Comparison of ENCODE assay signal across 21 mouse cellular contexts in the genomic region with DNA sequence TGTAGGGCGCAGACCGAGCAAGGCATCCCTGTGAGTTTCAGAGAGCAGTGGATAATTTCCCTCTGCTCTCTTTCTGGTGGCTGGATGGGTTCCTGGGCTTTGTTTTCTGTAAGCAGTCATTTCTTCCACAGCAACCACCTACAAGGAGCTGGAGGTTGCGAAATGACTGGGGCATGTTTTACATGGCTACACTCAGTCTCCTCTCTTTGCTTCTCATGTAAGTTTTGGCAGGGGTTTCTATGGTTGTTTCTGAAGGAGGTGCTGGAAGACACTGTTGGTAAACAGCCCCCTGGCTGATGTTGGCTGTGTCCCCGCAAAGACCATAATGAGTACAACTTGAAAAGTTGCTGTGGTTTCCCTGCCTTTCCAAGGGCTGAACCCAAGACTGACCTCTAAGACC.
DNase-seq lines count a peak whose midpoint lies in the region; ATAC-seq and TF ChIP-seq lines count a peak whose summit lies in the region.
"Had no signal": no experiment of that assay in that cellular context is flagged by ENCODE, and none has a peak within 500 bp of the region (broad histone marks: within the 10 kb centered on the region; RNA-seq: fewer than 3 reads in every experiment).

No protein-coding gene starts in this region.

- no peak overlapping the region for H3K4me2 ChIP-seq in lung, embryonic 14.5 days
- H3K4me2 ChIP-seq: embryonic facial prominence, embryonic 12.5 days; heart, embryonic 11.5 days; heart, embryonic 15.5 days; hindbrain, embryonic 13.5 days had no signal

- DNase-seq in fibroblast of lung, adult 2 months (ENCODE audit: low read depth), result peak; percentile 60
- peak; percentile 31 for DNase-seq in lung, embryonic 14.5 days
- peak; percentile 25 for DNase-seq in lung, postnatal 10 days
- peak; percentile 7 for DNase-seq in skeletal muscle tissue, adult 2 months (ENCODE audit: low read depth, low spot score)
- no peak for DNase-seq in thymus, postnatal 36 days
- DNase-seq in frontal cortex, postnatal 10 days (ENCODE audit: low spot score in 2 of 2), result no peak
- DNase-seq in ovary, postnatal 10 days (ENCODE audit: low spot score), result no peak
- DNase-seq: adrenal gland, postnatal 10 days; cerebellum, adult 11 months; cerebellum, adult 8-10 months; cerebellum, postnatal 14 days; embryo, embryonic 11 days; gastrocnemius, postnatal 10 days; heart, adult 18-20 months; heart, postnatal 14 days had no signal

- ATAC-seq in lung, embryonic 14.5 days (ENCODE audit: insufficient read depth), result no peak
- ATAC-seq: forebrain, embryonic 14.5 days had no signal

- H3K4me3 ChIP-seq in lung, embryonic 14.5 days (ENCODE audit: low read depth, low read length), result no peak overlapping the region
- H3K4me3 ChIP-seq: embryonic facial prominence, embryonic 12.5 days; forebrain, embryonic 10.5 days; heart, embryonic 15.5 days; hindbrain, embryonic 13.5 days had no signal

- H3K9me3 ChIP-seq in lung, embryonic 14.5 days (ENCODE audit: low read depth, low read length), result no peaks in the 10 kb centered on the region
- H3K9me3 ChIP-seq: embryonic facial prominence, embryonic 12.5 days; forebrain, embryonic 10.5 days; heart, embryonic 15.5 days; hindbrain, embryonic 13.5 days had no signal

- no peaks in the 10 kb centered on the region for H3K36me3 ChIP-seq in lung, embryonic 14.5 days (ENCODE audit: insufficient read depth)
- H3K36me3 ChIP-seq: embryonic facial prominence, embryonic 12.5 days; forebrain, embryonic 10.5 days; heart, embryonic 15.5 days; hindbrain, embryonic 13.5 days had no signal

- peaks cover 5% of the 10 kb centered on the region for H3K4me1 ChIP-seq in lung, embryonic 14.5 days (ENCODE audit: insufficient read depth)
- H3K4me1 ChIP-seq: embryonic facial prominence, embryonic 12.5 days; forebrain, embryonic 10.5 days; heart, embryonic 15.5 days; hindbrain, embryonic 13.5 days had no signal

- TF ChIP-seq CTCF in lung, embryonic 14.5 days (IDR thresholded peaks at IDR 0.05; ENCODE audit: low read depth), result no peak

- H3K27me3 ChIP-seq in lung, embryonic 14.5 days (ENCODE audit: insufficient read depth, low read length), result no peaks in the 10 kb centered on the region
- H3K27me3 ChIP-seq: embryonic facial prominence, embryonic 12.5 days; heart, embryonic 15.5 days; hindbrain, embryonic 13.5 days had no signal

- H3K9ac ChIP-seq in lung, embryonic 14.5 days, result no peak overlapping the region
- H3K9ac ChIP-seq: embryonic facial prominence, embryonic 12.5 days; heart, embryonic 15.5 days; hindbrain, embryonic 13.5 days had no signal

- 90% methylated on average over 4 of the region's 4 CpGs for WGBS in lung, embryonic 14.5 days

- H3K27ac ChIP-seq in lung, embryonic 14.5 days (ENCODE audit: low read depth), result no peak overlapping the region
- H3K27ac ChIP-seq: embryonic facial prominence, embryonic 12.5 days; forebrain, embryonic 10.5 days; heart, embryonic 15.5 days; hindbrain, embryonic 13.5 days had no signal

Comparison
In these comparisons a context has a peak if more than half of its experiments do, and no peak if none do; other contexts are left out.
1. DNase-seq: peak in fibroblast of lung, adult 2 months (single experiment), lung, embryonic 14.5 days (single experiment), lung, postnatal 10 days (single experiment) and skeletal muscle tissue, adult 2 months (single experiment); none in thymus, postnatal 36 days (0 of 2), frontal cortex, postnatal 10 days (0 of 2) and ovary, postnatal 10 days (single experiment).